Mouse (Mus musculus) myocyte (in vitro differentiated cells): Measurements from ENCODE around the gene Acsbg1.

Source experiments
- CEBPB ChIP-seq: IDR thresholded peaks from 2 replicates; pipeline ENCODE4 v1.6.1; 2011; ENCODE audit warnings: mild to moderate bottlenecking, moderate library complexity; ENCODE audit not compliant: poor library complexity, insufficient read depth, severe bottlenecking
- E2F4 ChIP-seq: IDR thresholded peaks from one replicate; pipeline ENCODE4 v1.6.1; 2011; ENCODE audit warnings: mild to moderate bottlenecking, control low read depth, moderate library complexity; ENCODE audit not compliant: insufficient read depth
- MAX ChIP-seq: IDR thresholded peaks from one replicate; pipeline ENCODE4 v1.6.1; 2011; ENCODE audit warnings: low read depth, mild to moderate bottlenecking, control low read depth
- MYOD1 ChIP-seq, 3 experiments: IDR thresholded peaks; one replicate each; pipeline ENCODE4 v1.6.1; 2011; ENCODE audit warnings: control low read depth in 2 of 3, low read depth in 2 of 3, mild to moderate bottlenecking in 2 of 3, moderate library complexity in 1 of 3; ENCODE audit not compliant: insufficient read length in 2 of 3, control insufficient read depth in 1 of 3
- POLR2A ChIP-seq: IDR thresholded peaks from one replicate; pipeline ENCODE4 v1.6.1; 2011; ENCODE audit warnings: low read depth, mild to moderate bottlenecking, control low read depth, moderate library complexity; ENCODE audit not compliant: insufficient read length
- POLR2AphosphoS2 ChIP-seq: IDR thresholded peaks from one replicate; pipeline ENCODE4 v1.6.1; 2011; ENCODE audit warnings: low read depth, control low read depth; ENCODE audit not compliant: insufficient read length
- REST ChIP-seq: IDR thresholded peaks from one replicate; pipeline ENCODE4 v1.6.1; 2011; ENCODE audit warnings: mild to moderate bottlenecking, control low read depth, moderate library complexity; ENCODE audit not compliant: insufficient read depth, insufficient read length
- SRF ChIP-seq: IDR thresholded peaks from one replicate; pipeline ENCODE4 v1.6.1; 2011; ENCODE audit warnings: low read depth; ENCODE audit not compliant: control insufficient read depth, insufficient read length
- TCF12 ChIP-seq: IDR thresholded peaks from one replicate; pipeline ENCODE4 v1.6.1; 2011; ENCODE audit warnings: mild to moderate bottlenecking, control low read depth; ENCODE audit not compliant: poor library complexity, insufficient read depth, severe bottlenecking
- TCF3 ChIP-seq: IDR thresholded peaks from one replicate; pipeline ENCODE4 v1.6.1; 2011; ENCODE audit warnings: low read depth, control low read depth; ENCODE audit not compliant: insufficient read length
- USF1 ChIP-seq: IDR thresholded peaks from one replicate; pipeline ENCODE4 v1.6.1; 2011; ENCODE audit warnings: low read depth, mild to moderate bottlenecking, control low read depth, moderate library complexity

GRCm38 (mm10) chr9:54647456-54647855, 14.2 kb downstream of the Acsbg1 start:
- TF ChIP-seq POLR2A (no peak), MYOD1 (IDR thresholded peaks at IDR 0.05; ENCODE audit: control insufficient read depth in 1 of 3, insufficient read length in 2 of 3, low read depth in 2 of 3) (peak in 1 of 3 experiments; percentile 58), USF1 (peak; percentile 22), CEBPB (peak; percentile 57), SRF (no peak), POLR2AphosphoS2 (no peak), MAX (no peak), TCF12 (no peak), E2F4 (no peak), REST (no peak), TCF3 (no peak)
